Mouse (Mus musculus): ENCODE measurements around the gene Aco2.

The Aco2 gene

GRCm38 (mm10) chr15:81950716-81951115 is 78.6 kb downstream of the Aco2 start:
- no peak for DNase-seq (ENCODE audit: low spot score in 2 of 2)

- no peak for DNase-seq (ENCODE audit: low spot score in 2 of 2)
Observed at GRCm38 (mm10) chr15:81951159-81951558, 79.0 kb downstream of the Aco2 start.

GRCm38 (mm10) chr15:81952310-81952709 is 80.2 kb downstream of the Aco2 start:
- DNase-seq (ENCODE audit: low spot score in 2 of 2), result no peak

- no peak for DNase-seq (ENCODE audit: low spot score in 2 of 2)
Observed at GRCm38 (mm10) chr15:81954151-81954583, 82.1 kb downstream of the Aco2 start.

GRCm38 (mm10) chr15:81954716-81955115 is 82.6 kb downstream of the Aco2 start:
- DNase-seq (ENCODE audit: low spot score in 2 of 2), result no peak

GRCm38 (mm10) chr15:81955414-81955813 is 83.3 kb downstream of the Aco2 start:
- no peak for DNase-seq (ENCODE audit: low spot score in 2 of 2)

GRCm38 (mm10) chr15:81956457-81956856 is 84.3 kb downstream of the Aco2 start:
- DNase-seq (ENCODE audit: low spot score in 2 of 2), result no peak

- DNase-seq (ENCODE audit: low spot score in 2 of 2), result no peak
Observed at GRCm38 (mm10) chr15:81957598-81957997, 85.5 kb downstream of the Aco2 start.

GRCm38 (mm10) chr15:81958906-81959305 is 86.8 kb downstream of the Aco2 start:
- DNase-seq (ENCODE audit: low spot score in 2 of 2), result no peak

GRCm38 (mm10) chr15:81960171-81961077 is 88.3 kb downstream of the Aco2 start, which contains the start of gene Pmm1:
Pmm1 (minus strand) TSS chr15:81960930.
- DNase-seq (ENCODE audit: low spot score in 2 of 2), result peak; percentile 97 to 99

GRCm38 (mm10) chr15:81961078-81961451 is 89.0 kb downstream of the Aco2 start:
- DNase-seq (ENCODE audit: low spot score in 2 of 2), result no peak

GRCm38 (mm10) chr15:81964262-81964661 is 92.2 kb downstream of the Aco2 start:
- no peak for DNase-seq (ENCODE audit: low spot score in 2 of 2)

Data from urinary bladder, postnatal 4 days (tissue).